Mouse (Mus musculus) CH12.LX (cell line): Measurements from ENCODE around the gene Amh. TPM values are rescaled to one million over a fixed set of nuclear protein-coding genes. Genes with fewer than 3 reads are reported as not detected.

ENCODE experiments used
- DNase-seq: peaks from one replicate; pipeline ENCODE4 v3.0.0-alpha.2; 2013; ENCODE audit errors: extremely low read depth
- H3K27ac ChIP-seq: 2 replicates; pipeline ENCODE4 v1.5.1; 2012; ENCODE audit warnings: low read depth, mild to moderate bottlenecking, control low read depth, moderate library complexity; ENCODE audit not compliant: insufficient read depth
- H3K27me3 ChIP-seq: replicated peaks from 2 replicates; pipeline ENCODE3; 2012; ENCODE audit warnings: inconsistent platforms
- H3K36me3 ChIP-seq, 2 experiments: replicated peaks in 1 of 2; 2 replicates each; pipeline versions ENCODE3 to v1.6.1; 2012; ENCODE audit warnings: inconsistent platforms in 1 of 2, low read length in 1 of 2, mild to moderate bottlenecking in 1 of 2, mixed read lengths in 1 of 2, moderate library complexity in 1 of 2; ENCODE audit not compliant: control insufficient read depth in 1 of 2, insufficient read depth in 1 of 2
- H3K4me1 ChIP-seq, 2 experiments: 2 replicates each; pipeline ENCODE4 v1.6.1; 2012; ENCODE audit warnings: inconsistent platforms in 1 of 2, moderate library complexity in 1 of 2; ENCODE audit not compliant: insufficient read depth in 2 of 2, control insufficient read depth in 1 of 2
- H3K4me2 ChIP-seq: 2 replicates; pipeline ENCODE4 v1.6.1; 2012; ENCODE audit warnings: low read depth, mild to moderate bottlenecking, control low read depth; ENCODE audit not compliant: poor library complexity, insufficient read depth, severe bottlenecking
- H3K4me3 ChIP-seq, 3 experiments: fragments of 150-350 bp in 1 of 3; sonication (generic) in 1 of 3; replicated peaks in 1 of 3; 2 replicates each; pipeline versions ENCODE3 to v1.5.1; 2011 to 2012; ENCODE audit warnings: low read depth in 2 of 3, low read length in 2 of 3, mild to moderate bottlenecking in 2 of 3, moderate library complexity in 2 of 3, control low read depth in 1 of 3, improper control_type of control experiment in 1 of 3, inconsistent platforms in 1 of 3, mixed read lengths in 1 of 3; ENCODE audit not compliant: poor library complexity in 1 of 3
- H3K79me2 ChIP-seq: replicated peaks from 2 replicates; pipeline ENCODE4 v1.6.1; 2012; ENCODE audit warnings: mild to moderate bottlenecking, moderate library complexity; ENCODE audit not compliant: control insufficient read depth, poor library complexity, insufficient read depth, severe bottlenecking; ENCODE audit errors: extremely low read depth
- H3K9ac ChIP-seq: 2 replicates; pipeline ENCODE4 v1.6.1; 2012; ENCODE audit warnings: low read depth, mild to moderate bottlenecking, control low read depth, moderate library complexity; ENCODE audit not compliant: insufficient read depth
- H3K9me3 ChIP-seq: replicated peaks from 2 replicates; pipeline ENCODE3; 2012; ENCODE audit warnings: low read length, inconsistent platforms, mixed read lengths
- BHLHE40 ChIP-seq: IDR thresholded peaks from 2 replicates; pipeline ENCODE4 v1.6.1; 2011; ENCODE audit warnings: mild to moderate bottlenecking, low read depth, low read length, improper control_type of control experiment
- E2F4 ChIP-seq: IDR thresholded peaks from 2 replicates; pipeline ENCODE4 v1.6.1; 2011; ENCODE audit warnings: low read depth, low read length, improper control_type of control experiment; ENCODE audit not compliant: insufficient replicate concordance
- ELF1 ChIP-seq: IDR thresholded peaks from 2 replicates; pipeline ENCODE4 v1.6.1; 2014; ENCODE audit warnings: low read depth, mild to moderate bottlenecking, inconsistent platforms, low read length, improper control_type of control experiment
- EP300 ChIP-seq: IDR thresholded peaks from 2 replicates; pipeline ENCODE4 v1.6.1; 2011; ENCODE audit warnings: low read length, improper control_type of control experiment
- IRF4 ChIP-seq: IDR thresholded peaks from 2 replicates; pipeline ENCODE4 v1.6.1; 2014; ENCODE audit warnings: low read depth, mild to moderate bottlenecking, inconsistent platforms, low read length, improper control_type of control experiment
- JUND ChIP-seq: conservative IDR thresholded peaks from 2 replicates; pipeline ENCODE4 v1.6.1; 2011; ENCODE audit warnings: low read depth, low read length, improper control_type of control experiment
- MAX ChIP-seq: IDR thresholded peaks from 2 replicates; pipeline ENCODE4 v1.6.1; 2011; ENCODE audit warnings: low read length, improper control_type of control experiment
- MAZ ChIP-seq: IDR thresholded peaks from 2 replicates; pipeline ENCODE4 v1.6.1; 2012; ENCODE audit warnings: low read depth, mild to moderate bottlenecking, inconsistent platforms, low read length, improper control_type of control experiment, moderate library complexity
- MEF2A ChIP-seq: IDR thresholded peaks from 2 replicates; pipeline ENCODE4 v1.6.1; 2014; ENCODE audit warnings: low read depth, mild to moderate bottlenecking, inconsistent platforms, low read length, improper control_type of control experiment, borderline replicate concordance
- NELFE ChIP-seq: IDR thresholded peaks from 2 replicates; pipeline ENCODE4 v1.6.1; 2011; ENCODE audit warnings: low read depth, low read length, improper control_type of control experiment
- NRF1 ChIP-seq: IDR thresholded peaks from 2 replicates; pipeline ENCODE4 v1.6.1; 2014; ENCODE audit warnings: low read depth, mild to moderate bottlenecking, inconsistent platforms, low read length, improper control_type of control experiment, moderate library complexity
- POLR2A ChIP-seq: IDR thresholded peaks from 2 replicates; pipeline ENCODE4 v1.6.1; 2011; ENCODE audit warnings: low read depth, mild to moderate bottlenecking, improper control_type of control experiment, low read length
- RAD21 ChIP-seq: IDR thresholded peaks from 2 replicates; pipeline ENCODE4 v1.6.1; 2011; ENCODE audit warnings: low read depth, mild to moderate bottlenecking, low read length, improper control_type of control experiment, moderate library complexity
- RCOR1 ChIP-seq: conservative IDR thresholded peaks from 2 replicates; pipeline ENCODE4 v1.6.1; 2012; ENCODE audit warnings: low read depth, mild to moderate bottlenecking, inconsistent platforms, low read length, improper control_type of control experiment
- SIN3A ChIP-seq: IDR thresholded peaks from 2 replicates; pipeline ENCODE4 v1.6.1; 2012; ENCODE audit warnings: low read length, improper control_type of control experiment, inconsistent platforms
- SMC3 ChIP-seq: IDR thresholded peaks from 2 replicates; pipeline ENCODE4 v1.6.1; 2011; ENCODE audit warnings: low read depth, low read length, improper control_type of control experiment
- TBP ChIP-seq: conservative IDR thresholded peaks from 2 replicates; pipeline ENCODE4 v1.6.1; 2011; ENCODE audit warnings: low read depth, low read length, improper control_type of control experiment
- TCF12 ChIP-seq: IDR thresholded peaks from 2 replicates; pipeline ENCODE4 v1.6.1; 2014; ENCODE audit warnings: low read depth, mild to moderate bottlenecking, inconsistent platforms, low read length, improper control_type of control experiment
- USF1 ChIP-seq: IDR thresholded peaks from 2 replicates; pipeline ENCODE4 v1.6.1; 2014; ENCODE audit warnings: low read depth, mild to moderate bottlenecking, inconsistent platforms, low read length, improper control_type of control experiment
- ZKSCAN1 ChIP-seq: IDR thresholded peaks from 2 replicates; pipeline ENCODE4 v1.6.1; 2012; ENCODE audit warnings: low read depth, inconsistent platforms, low read length, improper control_type of control experiment, borderline replicate concordance
- dilution Hi-C: fragments of 300-500 bp; cut with MboI; formaldehyde crosslinking; loops from 2 replicates; pipeline ENCODE4 v1.14.3; 2020; ENCODE audit warnings: low sequenced_read_pairs; ENCODE audit not compliant: extremely low pct_unique_long_range_greater_than_20kb, extremely low pct_ligation_motif_present
- in situ Hi-C: fragments of 300-500 bp; cut with MboI; formaldehyde crosslinking; loops from 3 replicates; pipeline ENCODE4 v1.14.3; 2019; ENCODE audit warnings: low sequenced_read_pairs, low pct_ligation_motif_present, low pct_unique_long_range_greater_than_20kb, mixed read lengths
- polyA plus RNA-seq: library from polyadenylated mRNA; unstranded; fragments of >175 nt; gene quantifications from 2 replicates; pipeline ENCODE4 v1.2.1, GENCODE M21; 2012; ENCODE audit warnings: low read depth; ENCODE audit not compliant: insufficient read length
- total RNA-seq, 2 experiments: library from RNA; depleted of rRNA; stranded (reverse); fragments of 300-350 nt in 1 of 2; fragments of >200 nt in 1 of 2; gene quantifications; 2 replicates each; pipeline ENCODE4 v1.2.3; 2012 to 2014

The Amh gene
- total and polyA plus RNA-seq, 3 experiments, result 0.43 to 1.1 (median 0.59) TPM

DNA sequence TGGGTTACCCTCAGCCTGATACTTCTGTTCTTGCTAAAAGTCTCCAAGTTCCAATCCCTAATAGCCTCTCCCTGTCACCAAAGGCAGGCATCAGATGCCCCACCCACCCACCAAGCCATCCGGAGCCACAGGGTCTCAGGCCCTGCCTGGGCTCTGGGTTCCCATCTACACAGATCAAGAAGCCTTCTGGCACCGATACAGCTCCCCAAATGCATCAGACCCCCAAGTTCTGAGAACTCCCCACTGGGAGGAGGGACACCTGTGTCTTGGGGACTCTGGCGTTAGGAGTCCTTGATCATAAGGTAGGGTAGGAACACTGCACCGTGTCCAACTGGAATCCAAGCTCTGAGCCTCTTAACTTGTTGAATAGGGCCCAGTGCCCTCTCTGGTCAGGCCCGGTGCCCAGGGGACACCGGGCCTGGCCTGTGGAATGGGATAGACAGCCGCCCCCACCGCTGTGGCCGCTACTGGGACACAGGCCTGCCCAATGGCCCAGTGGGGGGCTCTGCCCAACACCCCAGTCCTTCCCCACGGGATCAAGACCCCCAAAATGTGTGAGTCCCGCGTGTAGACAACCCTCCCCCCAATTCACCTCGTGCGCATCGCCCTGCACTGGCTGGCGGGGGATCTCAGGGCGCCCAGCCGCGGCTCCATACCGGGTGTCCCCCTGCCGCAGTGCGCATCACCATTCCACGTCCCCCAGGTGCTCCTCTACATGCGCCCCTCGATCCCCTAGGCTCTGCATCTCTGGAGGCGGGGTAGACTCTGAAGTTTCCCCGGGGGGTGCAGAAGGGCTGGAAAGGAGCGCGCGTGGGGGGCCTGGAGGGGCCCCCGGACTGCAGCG, 38.3 kb downstream of the Amh start:
- DNase-seq, result no peak
- Histone ChIP-seq H3K36me3 (no peaks in the 10 kb centered on the region), H3K4me2 (no peak overlapping the region), H3K4me1 (peaks cover 0 to 11% of the 10 kb centered on the region in 2 experiments; a peak in 2 of 4 replicates), H3K27me3 (peaks cover 47% of the 10 kb centered on the region), H3K9ac (no peak overlapping the region), H3K27ac (no peak overlapping the region), H3K79me2 (no peaks in the 10 kb centered on the region), H3K4me3 (no peak overlapping the region), H3K9me3 (no peaks in the 10 kb centered on the region)
- in situ Hi-C loops, result no loop called here
- dilution Hi-C loops, result no loop called here
- no peak for TF ChIP-seq MAX
- TF ChIP-seq NRF1, result no peak
- no peak for TF ChIP-seq ELF1
- no peak for TF ChIP-seq MAZ
- no peak for TF ChIP-seq TCF12
- TF ChIP-seq JUND, result no peak
- no peak for TF ChIP-seq E2F4
- no peak for TF ChIP-seq SMC3
- TF ChIP-seq SIN3A, result no peak
- TF ChIP-seq POLR2A, result no peak
- no peak for TF ChIP-seq MEF2A
- no peak for TF ChIP-seq IRF4
- no peak for TF ChIP-seq RCOR1
- no peak for TF ChIP-seq BHLHE40
- no peak for TF ChIP-seq TBP
- TF ChIP-seq USF1, result no peak
- TF ChIP-seq RAD21, result no peak
- TF ChIP-seq ZKSCAN1, result no peak

GRCm38 (mm10) chr10:80843931-80844547, 39.0 kb downstream of the Amh start, which contains the start of gene Lingo3:
TSS of gene Lingo3 (minus strand) at chr10:80844039.
- Histone ChIP-seq H3K9ac (no peak within 1 kb of the TSS), H3K27ac (no peak within 1 kb of the TSS), H3K79me2 (no peaks in the 10 kb centered on the region), H3K36me3 (peaks cover 0 to under 1% of the 10 kb centered on the region in 2 experiments), H3K4me3 (no peak within 1 kb of the TSS), H3K9me3 (no peaks in the 10 kb centered on the region), H3K4me1 (peaks cover 3 to 18% of the 10 kb centered on the region in 2 experiments), H3K27me3 (peaks cover 43% of the 10 kb centered on the region), H3K4me2 (no peak within 1 kb of the TSS)
- in situ Hi-C loops, result no loop called here
- dilution Hi-C loops, result no loop called here
- no peak for DNase-seq
- TF ChIP-seq NELFE, result no peak
- no peak for TF ChIP-seq EP300
- TF ChIP-seq NRF1, result 0 out of 2 replicates have a peak, but pooled peaks have one; percentile 20
